Mouse (Mus musculus) kidney, adult 2 months (tissue): Measurements from ENCODE around the gene Wfdc18. TPM values are rescaled to one million over a fixed set of nuclear protein-coding genes. Genes with fewer than 3 reads are reported as not detected.

Experiments used
- DNase-seq: peaks from one replicate; pipeline ENCODE4 v3.0.0; 2021
- H3K27ac ChIP-seq: fragments of 200-500 bp; 2 replicates; pipeline ENCODE4 v1.5.1; 2012; ENCODE audit warnings: low read depth, low read length, control low read depth, inconsistent platforms; ENCODE audit not compliant: insufficient read depth
- H3K27me3 ChIP-seq: fragments of 200-500 bp; replicated peaks from 2 replicates; pipeline ENCODE4 v1.6.1; 2012; ENCODE audit warnings: mild to moderate bottlenecking, moderate library complexity, low read length, inconsistent platforms; ENCODE audit not compliant: control insufficient read depth, insufficient read depth
- H3K36me3 ChIP-seq: fragments of 200-500 bp; 2 replicates; pipeline ENCODE4 v1.6.1; 2012; ENCODE audit warnings: mild to moderate bottlenecking, moderate library complexity, low read length, inconsistent platforms; ENCODE audit not compliant: control insufficient read depth, insufficient read depth
- H3K4me1 ChIP-seq: fragments of 200-500 bp; 2 replicates; pipeline ENCODE4 v1.6.1; 2011; ENCODE audit warnings: low read length; ENCODE audit not compliant: control insufficient read depth, insufficient read depth
- H3K4me3 ChIP-seq: fragments of 200-500 bp; 2 replicates; pipeline ENCODE4 v1.5.1; 2011; ENCODE audit warnings: mild to moderate bottlenecking, low read depth, low read length, control low read depth; ENCODE audit not compliant: insufficient read depth
- CTCF ChIP-seq: fragments of 200-500 bp; conservative IDR thresholded peaks from 2 replicates; pipeline ENCODE4 v1.5.1; 2011; ENCODE audit warnings: low read depth, mild to moderate bottlenecking, control low read depth, low read length, moderate library complexity, mixed read lengths; ENCODE audit not compliant: insufficient read depth, insufficient read length
- POLR2A ChIP-seq: fragments of 200-500 bp; IDR thresholded peaks from one replicate; pipeline ENCODE4 v1.6.1; 2011; ENCODE audit warnings: low read depth, low read length, control low read depth
- WGBS: fragments of 180-500 bp; shearing (Covaris S2); methylation state at CpG from one replicate; pipeline ENCODE4 v1.1.7; 2018; 5-methylcytosine and 5-hydroxymethylcytosine counted together
- polyA plus RNA-seq: library from polyadenylated mRNA; depleted of rRNA; stranded (reverse); fragments of >200 nt; gene quantifications from 2 replicates; pipeline ENCODE4 v1.2.3, GENCODE M21; 2012

The Wfdc18 gene
- polyA plus RNA-seq, 1 experiment, result not detected

- H3K4me1 ChIP-seq, result no peaks in the 10 kb centered on the region
- no peak overlapping the region for H3K4me3 ChIP-seq
- no peak; the same call in 1 of the 2 replicates for TF ChIP-seq CTCF
- TF ChIP-seq POLR2A, result no peak
- 76% methylated on average over 5 of the region's 5 CpGs for WGBS
- no peak for DNase-seq
- no peak overlapping the region for H3K27ac ChIP-seq
- H3K27me3 ChIP-seq, result no peaks in the 10 kb centered on the region
- no peaks in the 10 kb centered on the region for H3K36me3 ChIP-seq
Observed at GRCm38 (mm10) chr11:83733071-83733640, 24.3 kb downstream of the Wfdc18 start.

GRCm38 (mm10) chr11:83734215-83734614 is 25.4 kb downstream of the Wfdc18 start:
- no peak overlapping the region for H3K27ac ChIP-seq
- no peak overlapping the region for H3K4me3 ChIP-seq
- DNase-seq, result no peak
- no peaks in the 10 kb centered on the region for H3K4me1 ChIP-seq
- TF ChIP-seq POLR2A (no peak), CTCF (no peak)
- 79% methylated on average over 1 of the region's 1 CpGs for WGBS
- H3K27me3 ChIP-seq, result no peaks in the 10 kb centered on the region
- H3K36me3 ChIP-seq, result no peaks in the 10 kb centered on the region

GRCm38 (mm10) chr11:83735881-83736280 is 27.1 kb downstream of the Wfdc18 start:
- Histone ChIP-seq H3K27me3 (no peaks in the 10 kb centered on the region; the same call in 1 of the 2 replicates), H3K36me3 (no peaks in the 10 kb centered on the region), H3K4me1 (no peaks in the 10 kb centered on the region), H3K4me3 (no peak overlapping the region), H3K27ac (no peak overlapping the region)
- DNase-seq, result no peak
- TF ChIP-seq POLR2A (no peak), CTCF (no peak)
- WGBS, result 81% methylated on average over 2 of the region's 2 CpGs

GRCm38 (mm10) chr11:83737109-83737558 is 28.3 kb downstream of the Wfdc18 start:
- 68% methylated on average over 3 of the region's 3 CpGs for WGBS
- DNase-seq, result peak; percentile 6

GRCm38 (mm10) chr11:83739241-83739640 is 30.4 kb downstream of the Wfdc18 start:
- H3K4me1 ChIP-seq, result no peaks in the 10 kb centered on the region
- WGBS, result 18% methylated on average over 5 of the region's 5 CpGs
- DNase-seq, result peak; percentile 71
- TF ChIP-seq POLR2A (no peak), CTCF (peak; percentile 89)
- H3K36me3 ChIP-seq, result no peaks in the 10 kb centered on the region
- no peaks in the 10 kb centered on the region; the same call in 1 of the 2 replicates for H3K27me3 ChIP-seq
- no peak overlapping the region for H3K4me3 ChIP-seq
- no peak overlapping the region for H3K27ac ChIP-seq

More at GRCm38 (mm10) chr11:83737109-83737558, 28.3 kb downstream of the Wfdc18 start:
- Histone ChIP-seq H3K4me3 (no peak overlapping the region), H3K4me1 (no peaks in the 10 kb centered on the region), H3K27ac (no peak overlapping the region), H3K36me3 (no peaks in the 10 kb centered on the region), H3K27me3 (no peaks in the 10 kb centered on the region; the same call in 1 of the 2 replicates)
- TF ChIP-seq CTCF (no peak), POLR2A (no peak)

GRCm38 (mm10) chr11:83740443-83740991 is 31.7 kb downstream of the Wfdc18 start:
- Histone ChIP-seq H3K36me3 (no peaks in the 10 kb centered on the region), H3K4me1 (no peaks in the 10 kb centered on the region), H3K27ac (no peak overlapping the region), H3K27me3 (no peaks in the 10 kb centered on the region; the same call in 1 of the 2 replicates), H3K4me3 (no peak overlapping the region)
- DNase-seq, result no peak
- 85% methylated on average over 4 of the region's 4 CpGs for WGBS
- TF ChIP-seq CTCF (no peak), POLR2A (no peak)

GRCm38 (mm10) chr11:83741841-83742240 is 33.0 kb downstream of the Wfdc18 start:
- no peak for TF ChIP-seq CTCF
- no peak for TF ChIP-seq POLR2A
- no peaks in the 10 kb centered on the region for H3K36me3 ChIP-seq
- DNase-seq, result no peak
- H3K4me3 ChIP-seq, result no peak overlapping the region
- WGBS, result 82% methylated on average over 5 of the region's 5 CpGs
- H3K27ac ChIP-seq, result no peak overlapping the region
- H3K27me3 ChIP-seq, result no peaks in the 10 kb centered on the region; the same call in 1 of the 2 replicates
- H3K4me1 ChIP-seq, result no peaks in the 10 kb centered on the region
